Mouse (Mus musculus) embryonic fibroblast, embryonic 13.5 days (primary cell): ENCODE data around the gene Atrx.

Experiments
- CTCF ChIP-seq: IDR thresholded peaks from 2 replicates; pipeline ENCODE4 v1.5.1; 2011; ENCODE audit warnings: mild to moderate bottlenecking, control low read depth, low read length, moderate library complexity, borderline replicate concordance; ENCODE audit not compliant: insufficient read depth
- POLR2A ChIP-seq: IDR thresholded peaks from 2 replicates; pipeline ENCODE4 v1.6.1; 2011; ENCODE audit warnings: low read depth, mild to moderate bottlenecking, control low read depth, low read length, moderate library complexity

- no peak for TF ChIP-seq POLR2A
- no peak for TF ChIP-seq CTCF
Measured at GRCm38 (mm10) chrX:105911728-105912127, 17.5 kb downstream of the Atrx start.
